Mouse (Mus musculus) heart, adult 2 months (tissue): ENCODE measurements around the gene Rpl10a. TPM values are rescaled to one million over a fixed set of nuclear protein-coding genes. Genes with fewer than 3 reads are reported as not detected.

Source experiments
- DNase-seq, 2 experiments: peaks; one replicate each; pipeline ENCODE4 v3.0.0; 2021
- H3K27ac ChIP-seq: fragments of 200-600 bp; 2 replicates; pipeline ENCODE4 v1.8.1; 2022
- H3K27me3 ChIP-seq: fragments of 200-500 bp; 2 replicates; pipeline ENCODE4 v1.6.1; 2012; ENCODE audit warnings: mild to moderate bottlenecking, low read length, inconsistent platforms, mixed read lengths; ENCODE audit not compliant: control insufficient read depth, insufficient read depth
- H3K36me3 ChIP-seq: fragments of 200-500 bp; 2 replicates; pipeline ENCODE4 v1.6.1; 2012; ENCODE audit warnings: low read length, inconsistent platforms; ENCODE audit not compliant: control insufficient read depth, insufficient read depth
- H3K4me1 ChIP-seq: fragments of 200-500 bp; 2 replicates; pipeline ENCODE4 v1.6.1; 2011; ENCODE audit warnings: low read length; ENCODE audit not compliant: control insufficient read depth, insufficient read depth
- H3K4me3 ChIP-seq: fragments of 200-600 bp; 2 replicates; pipeline ENCODE4 v1.8.1; 2022
- H3K79me2 ChIP-seq: fragments of 200-500 bp; replicated peaks from 2 replicates; pipeline ENCODE4 v1.6.1; 2012; ENCODE audit warnings: mild to moderate bottlenecking, inconsistent platforms, low read length, moderate library complexity, mixed read lengths; ENCODE audit not compliant: control insufficient read depth, insufficient read depth
- H3K9ac ChIP-seq: fragments of 200-500 bp; 2 replicates; pipeline ENCODE4 v1.6.1; 2012; ENCODE audit warnings: low read depth, mild to moderate bottlenecking, control low read depth, inconsistent platforms, low read length, mixed read lengths
- CTCF ChIP-seq: fragments of 200-600 bp; IDR thresholded peaks from 2 replicates; pipeline ENCODE4 v1.8.1; 2022; ENCODE audit warnings: antibody characterized with exemption, mild to moderate bottlenecking, moderate library complexity
- EP300 ChIP-seq: fragments of 200-500 bp; IDR thresholded peaks from 2 replicates; pipeline ENCODE4 v1.6.1; 2011; ENCODE audit warnings: low read depth, low read length, control low read depth; ENCODE audit not compliant: insufficient read depth
- POLR2A ChIP-seq: fragments of 200-500 bp; IDR thresholded peaks from 2 replicates; pipeline ENCODE4 v1.6.1; 2011; ENCODE audit warnings: mild to moderate bottlenecking, low read depth, low read length, control low read depth; ENCODE audit not compliant: insufficient read depth
- WGBS: fragments of 180-500 bp; shearing (Covaris S2); methylation state at CpG from one replicate; pipeline ENCODE4 v1.1.7; 2018; 5-methylcytosine and 5-hydroxymethylcytosine counted together
- intact Hi-C: fragments of 180-260 bp; cut with DNase I; formaldehyde crosslinking; loops from one replicate; pipeline ENCODE4 v1.15.1; 2025
- polyA plus RNA-seq: library from polyadenylated mRNA; depleted of rRNA; stranded (reverse); fragments of >200 nt; gene quantifications from 2 replicates; pipeline ENCODE4 v1.2.3, GENCODE M21; 2012
- total RNA-seq, 2 experiments: library from RNA; stranded (reverse); gene quantifications; 2 replicates each; pipeline ENCODE4 v1.2.3; 2021

Rpl10a gene
- total and polyA plus RNA-seq, 3 experiments, result 360 to 1,197 (median 417) TPM

- intact Hi-C loops, result no loop called here
- no peak for TF ChIP-seq POLR2A
- Histone ChIP-seq H3K27ac (no peak overlapping the region), H3K36me3 (no peaks in the 10 kb centered on the region), H3K9ac (no peak overlapping the region), H3K79me2 (no peaks in the 10 kb centered on the region), H3K4me3 (no peak overlapping the region), H3K4me1 (peaks cover 2% of the 10 kb centered on the region), H3K27me3 (no peaks in the 10 kb centered on the region)
- WGBS, result 79% methylated on average over 10 of the region's 10 CpGs
- DNase-seq, result no peak
Measured at GRCm38 (mm10) chr17:28347327-28347726, 19.1 kb downstream of the Rpl10a start.

GRCm38 (mm10) chr17:28348211-28348610, 19.9 kb downstream of the Rpl10a start:
- Histone ChIP-seq H3K27me3 (no peaks in the 10 kb centered on the region), H3K79me2 (no peaks in the 10 kb centered on the region), H3K4me3 (no peak overlapping the region), H3K36me3 (no peaks in the 10 kb centered on the region), H3K27ac (no peak overlapping the region), H3K4me1 (peaks cover 2% of the 10 kb centered on the region), H3K9ac (peak overlapping the region; percentile 24; the same call in 1 of the 2 replicates)
- DNase-seq, result peak in 1 of 2 experiments; percentile 32
- no peak for TF ChIP-seq EP300
- TF ChIP-seq POLR2A, result no peak
- TF ChIP-seq CTCF, result no peak
- 31% methylated on average over 6 of the region's 6 CpGs for WGBS
- intact Hi-C loops, result no loop called here

- no peak for TF ChIP-seq EP300
- no peak for TF ChIP-seq CTCF
- no peak for TF ChIP-seq POLR2A
- no peak for DNase-seq
- peaks cover 2% of the 10 kb centered on the region for H3K4me1 ChIP-seq
- peak overlapping the region; percentile 86 for H3K27ac ChIP-seq
- H3K4me3 ChIP-seq, result peak overlapping the region; percentile 58
- 37% methylated on average over 13 of the region's 13 CpGs for WGBS
- H3K27me3 ChIP-seq, result no peaks in the 10 kb centered on the region
- intact Hi-C loops, result no loop called here
- peak overlapping the region; percentile 90 for H3K9ac ChIP-seq
- no peaks in the 10 kb centered on the region for H3K36me3 ChIP-seq
- H3K79me2 ChIP-seq, result no peaks in the 10 kb centered on the region
Measured at GRCm38 (mm10) chr17:28349264-28349880, 21.1 kb downstream of the Rpl10a start.

GRCm38 (mm10) chr17:28349901-28350465, 21.7 kb downstream of the Rpl10a start:
- Histone ChIP-seq H3K79me2 (no peaks in the 10 kb centered on the region), H3K27ac (peak overlapping the region; percentile 86), H3K27me3 (no peaks in the 10 kb centered on the region), H3K4me3 (peak overlapping the region; percentile 58), H3K9ac (peak overlapping the region; percentile 90), H3K36me3 (no peaks in the 10 kb centered on the region), H3K4me1 (peaks cover 2% of the 10 kb centered on the region)
- DNase-seq, result peak in 1 of 2 experiments; percentile 76
- intact Hi-C loops, result loop anchor here (1.0 kb wide), 1 partner anchor 22 kb away; the partner anchor contains the start of gene Rpl10a
- no peak for TF ChIP-seq EP300
- TF ChIP-seq CTCF, result no peak
- TF ChIP-seq POLR2A, result no peak
- under 1% methylated on average over 53 of the region's 54 CpGs for WGBS

GRCm38 (mm10) chr17:28350466-28351352, 22.4 kb downstream of the Rpl10a start, which contains the start of gene Tead3:
Gene Tead3 (minus strand): TSS chr17:28350817.
- under 1% methylated on average over 53 of the region's 73 CpGs for WGBS
- Histone ChIP-seq H3K36me3 (no peaks in the 10 kb centered on the region), H3K79me2 (no peaks in the 10 kb centered on the region), H3K9ac (peak within 1 kb of the TSS; percentile 90), H3K27me3 (no peaks in the 10 kb centered on the region), H3K4me3 (peak within 1 kb of the TSS; percentile 58), H3K27ac (peak within 1 kb of the TSS; percentile 89), H3K4me1 (peaks cover 2% of the 10 kb centered on the region)
- intact Hi-C loops, result loop anchor here (1.0 kb wide), 1 partner anchor 22 kb away; the partner anchor contains the start of gene Rpl10a
- peak; percentile 83 to 87 for DNase-seq
- TF ChIP-seq EP300 (0 out of 2 replicates have a peak, but pooled peaks have one; percentile 12), CTCF (peak; percentile 32), POLR2A (peak; percentile 72)

- intact Hi-C loops, result no loop called here
- no peaks in the 10 kb centered on the region for H3K27me3 ChIP-seq
- WGBS, result 5% methylated on average over 29 of the region's 29 CpGs
- H3K4me1 ChIP-seq, result peaks cover 2% of the 10 kb centered on the region
- H3K27ac ChIP-seq, result peak overlapping the region; percentile 89
- DNase-seq, result no peak
- no peaks in the 10 kb centered on the region for H3K79me2 ChIP-seq
- TF ChIP-seq EP300 (no peak), CTCF (no peak), POLR2A (no peak)
- no peaks in the 10 kb centered on the region for H3K36me3 ChIP-seq
- H3K4me3 ChIP-seq, result peak overlapping the region; percentile 58
- H3K9ac ChIP-seq, result peak overlapping the region; percentile 75
Measured at GRCm38 (mm10) chr17:28351353-28351890, 23.2 kb downstream of the Rpl10a start.
